Mouse (Mus musculus) CH12.LX (cell line): ENCODE measurements around the gene Pcdh9.

Experiments
- CTCF ChIP-seq, 2 experiments: IDR thresholded peaks in 1 of 2; conservative IDR thresholded peaks in 1 of 2; 2 replicates each; pipeline ENCODE4 v1.5.1; 2011 to 2012; ENCODE audit warnings: low read depth in 2 of 2, low read length in 2 of 2, improper control_type of control experiment in 1 of 2, inconsistent platforms in 1 of 2, mild to moderate bottlenecking in 1 of 2, moderate library complexity in 1 of 2
- JUN ChIP-seq: IDR thresholded peaks from 2 replicates; pipeline ENCODE4 v1.6.1; 2011; ENCODE audit warnings: low read depth, mild to moderate bottlenecking, low read length, improper control_type of control experiment, moderate library complexity; ENCODE audit not compliant: insufficient read depth
- MAZ ChIP-seq: IDR thresholded peaks from 2 replicates; pipeline ENCODE4 v1.6.1; 2012; ENCODE audit warnings: low read depth, mild to moderate bottlenecking, inconsistent platforms, low read length, improper control_type of control experiment, moderate library complexity
- POLR2A ChIP-seq: IDR thresholded peaks from 2 replicates; pipeline ENCODE4 v1.6.1; 2011; ENCODE audit warnings: low read depth, mild to moderate bottlenecking, improper control_type of control experiment, low read length
- POLR2AphosphoS2 ChIP-seq: IDR thresholded peaks from 2 replicates; pipeline ENCODE4 v1.6.1; 2011; ENCODE audit warnings: low read depth, low read length, improper control_type of control experiment
- RAD21 ChIP-seq: IDR thresholded peaks from 2 replicates; pipeline ENCODE4 v1.6.1; 2011; ENCODE audit warnings: low read depth, mild to moderate bottlenecking, low read length, improper control_type of control experiment, moderate library complexity
- TCF12 ChIP-seq: IDR thresholded peaks from 2 replicates; pipeline ENCODE4 v1.6.1; 2014; ENCODE audit warnings: low read depth, mild to moderate bottlenecking, inconsistent platforms, low read length, improper control_type of control experiment
- USF1 ChIP-seq: IDR thresholded peaks from 2 replicates; pipeline ENCODE4 v1.6.1; 2014; ENCODE audit warnings: low read depth, mild to moderate bottlenecking, inconsistent platforms, low read length, improper control_type of control experiment
- ZKSCAN1 ChIP-seq: IDR thresholded peaks from 2 replicates; pipeline ENCODE4 v1.6.1; 2012; ENCODE audit warnings: low read depth, inconsistent platforms, low read length, improper control_type of control experiment, borderline replicate concordance

- TF ChIP-seq POLR2AphosphoS2 (no peak), ZKSCAN1 (no peak), USF1 (no peak), RAD21 (no peak), CTCF (conservative IDR thresholded peaks at IDR 0.05 in 1 of 2, IDR thresholded peaks at IDR 0.05 in 1 of 2; ENCODE audit: low read depth in 2 of 2, low read length in 2 of 2) (no peak), POLR2A (no peak), TCF12 (no peak), JUN (no peak), MAZ (no peak)
These were observed 804.8 kb downstream of the Pcdh9 start for GRCm38 (mm10) chr14:93085646-93086045.
